Mouse (Mus musculus): Measurements from ENCODE around the gene Anks1.

Gene Anks1

GRCm38 (mm10) chr17:28019785-28020696 is 110.9 kb downstream of the Anks1 start:
- DNase-seq (ENCODE audit: low spot score in 2 of 2): no peak

DNA sequence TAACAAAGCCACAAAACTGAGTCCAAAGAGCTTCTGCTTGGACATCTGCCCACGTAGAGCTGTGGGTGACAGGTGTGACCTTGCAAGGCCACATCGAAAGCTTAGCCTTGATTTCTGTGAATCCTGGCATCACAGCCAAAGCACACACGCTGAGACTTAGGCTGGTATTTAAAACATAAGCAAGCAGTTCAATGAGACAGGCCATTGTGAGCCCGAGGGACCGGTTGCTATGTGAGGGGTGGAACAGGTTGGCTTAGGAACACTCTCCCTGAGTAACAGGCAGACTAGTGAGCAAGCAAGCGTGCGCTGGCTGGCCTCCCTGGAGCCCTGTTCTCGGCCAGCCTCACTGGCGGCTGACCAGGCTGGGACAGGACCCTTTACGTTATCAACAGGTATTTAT is 112.8 kb downstream of the Anks1 start:
- DNase-seq (ENCODE audit: low spot score in 2 of 2): no peak

GRCm38 (mm10) chr17:28022854-28023655 is 113.9 kb downstream of the Anks1 start:
- DNase-seq (ENCODE audit: low spot score in 2 of 2): no peak

GRCm38 (mm10) chr17:28025541-28025961 is 116.4 kb downstream of the Anks1 start:
- no peak for DNase-seq (ENCODE audit: low spot score in 2 of 2)

GRCm38 (mm10) chr17:28026111-28026872 is 117.2 kb downstream of the Anks1 start:
- no peak for DNase-seq (ENCODE audit: low spot score in 2 of 2)

DNA sequence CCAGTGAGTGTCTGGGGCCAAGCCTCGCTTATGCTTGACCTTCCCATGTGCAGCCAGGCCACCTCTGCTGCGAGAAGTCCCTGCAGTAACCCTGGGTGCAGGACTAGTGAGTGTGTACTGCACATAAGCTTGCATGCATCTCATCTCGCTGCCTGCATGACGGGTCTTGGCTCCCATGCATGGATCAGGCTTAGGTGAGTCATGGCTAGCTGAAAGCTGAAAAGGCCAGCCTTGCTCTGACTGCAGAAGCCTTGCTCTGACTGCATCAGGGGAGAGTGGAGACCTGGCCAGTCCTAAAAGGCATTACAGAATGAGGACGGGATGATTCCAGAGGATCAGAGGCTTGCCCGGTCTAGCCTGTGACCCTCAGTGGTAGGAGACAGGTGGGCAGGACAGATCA is 118.1 kb downstream of the Anks1 start:
- DNase-seq (ENCODE audit: low spot score in 2 of 2): no peak

- no peak for DNase-seq (ENCODE audit: low spot score in 2 of 2)
Measured at GRCm38 (mm10) chr17:28028236-28028635, 119.1 kb downstream of the Anks1 start.

DNA sequence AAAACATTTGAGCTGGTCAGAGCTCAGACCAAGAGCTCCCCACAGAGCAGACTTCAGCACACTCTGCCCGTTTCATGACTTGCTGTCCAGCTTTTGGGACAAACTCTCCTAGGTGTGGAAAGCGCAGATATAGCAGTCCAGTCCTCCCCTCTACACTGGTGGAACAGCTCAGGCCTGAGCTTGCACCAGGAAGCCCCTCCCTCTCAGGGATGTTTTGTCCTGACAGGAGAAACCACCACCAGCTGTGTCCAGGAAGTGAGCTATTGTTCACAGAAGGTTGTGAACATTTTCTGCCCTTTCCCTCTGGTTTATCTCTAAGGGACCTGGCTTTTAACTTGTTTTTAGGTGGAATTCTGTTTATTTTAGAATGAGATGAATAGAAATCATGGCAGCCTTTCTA is 120.2 kb downstream of the Anks1 start:
- DNase-seq (ENCODE audit: low spot score in 2 of 2): no peak

- DNase-seq (ENCODE audit: low spot score in 2 of 2): no peak
Measured at GRCm38 (mm10) chr17:28030446-28030845, 121.3 kb downstream of the Anks1 start.

- no peak for DNase-seq (ENCODE audit: low spot score in 2 of 2)
Measured at GRCm38 (mm10) chr17:28031281-28031941, 122.3 kb downstream of the Anks1 start.

DNA sequence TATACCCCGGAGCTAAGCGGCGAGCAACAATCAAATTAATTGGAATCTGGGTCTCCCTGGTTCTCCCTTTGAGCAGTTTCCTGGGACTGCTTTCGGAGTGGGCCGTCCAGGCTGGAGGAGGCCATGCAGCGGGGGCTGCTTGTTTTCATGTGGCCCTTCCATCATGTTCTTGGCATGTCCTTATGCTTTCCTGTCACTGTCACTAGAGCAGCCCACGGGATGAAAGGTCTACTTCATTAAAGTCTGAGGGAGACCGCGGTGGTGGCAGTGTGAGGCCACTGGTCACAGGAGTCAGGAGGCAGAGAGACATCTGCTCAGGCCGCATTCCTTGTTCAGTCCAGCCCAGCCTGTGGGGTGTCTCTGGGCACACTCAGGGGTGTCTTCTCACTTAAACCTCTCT is 123.1 kb downstream of the Anks1 start:
- no peak for DNase-seq (ENCODE audit: low spot score in 2 of 2)

DNA sequence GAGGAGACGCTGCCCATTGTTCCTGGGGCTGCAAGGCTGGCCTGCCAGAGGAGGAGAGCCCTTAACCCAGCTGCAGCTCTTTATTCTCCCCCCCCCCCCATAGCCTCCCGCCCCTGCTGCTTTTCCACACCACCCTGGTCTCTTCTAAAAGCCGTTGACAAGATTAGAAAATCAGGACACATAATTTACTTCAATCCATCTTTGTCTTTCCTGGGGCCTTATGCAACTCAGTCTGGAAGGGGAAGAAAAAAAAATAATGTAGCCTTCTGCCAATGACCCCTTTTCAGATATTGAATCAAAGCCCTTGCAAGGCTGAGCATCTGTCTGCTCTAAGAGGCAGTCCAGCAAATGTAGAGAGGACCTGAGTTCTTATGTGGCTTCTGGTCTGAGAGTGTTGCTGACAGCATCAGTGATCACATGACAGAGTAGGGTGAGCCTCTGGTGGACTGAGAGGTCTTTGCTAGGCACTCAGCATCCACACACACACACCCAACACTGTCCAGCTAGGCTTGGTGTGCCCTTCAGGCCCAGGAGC is 124.0 kb downstream of the Anks1 start:
- no peak for DNase-seq (ENCODE audit: low spot score in 2 of 2)

GRCm38 (mm10) chr17:28034986-28035385 is 125.9 kb downstream of the Anks1 start:
- DNase-seq (ENCODE audit: low spot score in 2 of 2): no peak

GRCm38 (mm10) chr17:28036813-28037756 is 128.0 kb downstream of the Anks1 start:
- no peak for DNase-seq (ENCODE audit: low spot score in 2 of 2)

DNA sequence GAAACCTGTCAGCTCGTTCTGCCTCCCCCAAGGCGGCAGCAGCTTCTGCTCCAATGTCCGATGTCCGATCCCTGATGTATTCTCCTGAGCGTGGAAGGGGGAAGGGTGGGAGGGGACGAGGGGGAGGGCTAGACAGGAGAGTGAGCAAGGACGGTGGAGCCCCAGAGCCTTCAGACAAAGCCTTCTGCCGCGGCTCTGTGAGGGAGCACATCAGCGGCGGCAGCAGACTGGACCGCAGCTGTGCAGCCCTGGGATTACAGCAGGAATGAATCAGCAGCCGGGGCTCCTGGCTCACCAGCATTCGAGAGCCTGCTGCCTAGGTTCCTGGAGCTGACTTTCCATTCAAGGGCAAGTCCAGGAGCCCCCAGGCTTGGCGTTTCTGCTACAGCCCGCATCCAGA is 131.5 kb downstream of the Anks1 start:
- no peak for DNase-seq (ENCODE audit: low spot score in 2 of 2)

GRCm38 (mm10) chr17:28041298-28041697 is 132.2 kb downstream of the Anks1 start:
- no peak for DNase-seq (ENCODE audit: low spot score in 2 of 2)

DNA sequence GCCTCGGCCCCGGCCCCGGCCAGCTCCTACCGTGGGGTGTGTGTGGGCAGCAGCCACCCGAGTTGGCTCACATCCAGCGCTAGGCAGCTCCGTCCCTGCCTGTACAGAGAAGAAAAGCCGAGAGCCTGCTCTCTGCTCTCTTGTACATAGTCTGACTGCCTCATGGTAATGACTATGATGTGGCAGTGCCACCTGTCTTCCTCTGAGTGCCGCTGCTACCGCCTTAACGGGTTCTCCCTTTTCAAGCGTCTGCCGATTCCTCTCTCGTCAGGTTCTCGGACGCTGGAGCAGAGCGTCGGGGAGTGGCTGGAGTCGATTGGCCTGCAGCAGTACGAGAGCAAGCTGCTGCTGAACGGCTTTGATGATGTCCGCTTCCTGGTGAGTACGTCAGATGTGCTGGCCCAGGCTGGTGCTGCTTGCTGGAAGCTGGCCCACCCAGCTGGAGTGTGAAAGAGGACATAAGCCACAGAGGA is 133.2 kb downstream of the Anks1 start:
- peak; percentile 37 to 40 for DNase-seq (ENCODE audit: low spot score in 2 of 2)

DNA sequence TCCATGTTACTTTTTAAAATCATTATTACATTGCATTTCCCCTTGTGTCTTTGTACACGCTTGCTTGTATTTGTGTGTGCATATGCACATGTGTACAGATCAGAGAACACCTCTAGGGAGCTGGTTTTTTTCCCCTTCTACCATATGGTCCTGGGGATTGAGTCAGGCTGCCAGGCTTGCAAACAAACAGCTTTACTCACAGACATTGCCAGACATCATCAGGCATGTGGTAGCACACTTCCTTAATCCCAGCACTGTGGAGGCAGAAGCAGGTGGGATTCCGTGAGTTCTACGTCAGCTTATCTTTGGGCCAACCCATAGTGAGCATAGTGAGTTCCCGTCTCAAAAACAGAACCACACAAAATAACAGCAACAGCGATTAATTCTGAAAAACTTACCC is 137.9 kb downstream of the Anks1 start:
- DNase-seq (ENCODE audit: low spot score in 2 of 2): no peak

DNA sequence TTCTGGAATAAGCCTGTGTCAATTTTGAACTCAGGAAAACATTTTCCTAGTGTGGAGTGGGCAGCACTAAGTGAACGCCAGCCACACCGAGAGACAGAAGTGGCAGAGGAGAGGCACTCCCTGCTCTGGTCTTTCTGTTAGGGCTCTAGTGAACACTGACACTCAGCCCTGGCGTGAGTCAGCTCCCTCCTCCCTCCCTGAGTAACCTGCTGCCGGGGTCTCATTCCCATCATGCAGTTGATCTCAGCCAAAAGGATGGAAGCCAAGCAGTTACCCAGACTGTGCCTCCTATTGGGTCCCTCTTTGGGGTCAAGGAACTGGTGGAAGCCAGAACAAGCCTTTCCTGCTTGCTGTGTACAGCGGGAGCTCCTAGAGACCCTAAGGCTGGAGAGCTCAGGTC is 138.4 kb downstream of the Anks1 start:
- DNase-seq (ENCODE audit: low spot score in 2 of 2): no peak

GRCm38 (mm10) chr17:28048425-28048824 is 139.3 kb downstream of the Anks1 start:
- no peak for DNase-seq (ENCODE audit: low spot score in 2 of 2)

All from frontal cortex, postnatal 25 days (tissue).